In genomic region chr8:114810470-114810869, GRCm38 (mm10) we compare ENCODE assay signal across 29 mouse cellular contexts.
"Had no signal": no experiment of that assay in that cellular context is flagged by ENCODE, and none has a peak within 500 bp of the region (broad histone marks: within the 10 kb centered on the region; RNA-seq: fewer than 3 reads in every experiment).

No protein-coding gene starts in this region.

- H3K4me2 ChIP-seq: heart, embryonic 11.5 days; heart, embryonic 13.5 days; heart, embryonic 15.5 days; hindbrain, embryonic 12.5 days; hindbrain, embryonic 14.5 days; kidney, embryonic 15.5 days; limb, embryonic 12.5 days; liver, embryonic 11.5 days had no signal

- H3K9me3 ChIP-seq: heart, embryonic 15.5 days; kidney, embryonic 15.5 days; limb, embryonic 10.5 days had no signal

- H3K27ac ChIP-seq: gastrocnemius, adult 2 months; heart, adult 2 months; heart, embryonic 13.5 days; heart, embryonic 15.5 days; hindbrain, embryonic 10.5 days; hindbrain, embryonic 12.5 days; hindbrain, embryonic 14.5 days; kidney, embryonic 15.5 days; kidney, postnatal 0 days; layer of hippocampus, adult 2 months; left cerebral cortex, adult 2 months; limb, embryonic 10.5 days; limb, embryonic 12.5 days had no signal

- H3K4me3 ChIP-seq: gastrocnemius, adult 2 months; heart, adult 2 months; heart, embryonic 13.5 days; heart, embryonic 15.5 days; hindbrain, embryonic 10.5 days; hindbrain, embryonic 12.5 days; kidney, embryonic 15.5 days; layer of hippocampus, adult 2 months; left cerebral cortex, adult 2 months; limb, embryonic 10.5 days; limb, embryonic 12.5 days had no signal

- H3K27me3 ChIP-seq: heart, embryonic 13.5 days; heart, embryonic 15.5 days; hindbrain, embryonic 12.5 days; kidney, embryonic 15.5 days had no signal

- ATAC-seq: hindbrain, embryonic 16.5 days; inflammation-experienced regulatory T-cells, adult 6 months; intestine, embryonic 16.5 days had no signal

- H3K4me1 ChIP-seq: hindbrain, embryonic 10.5 days; kidney, embryonic 15.5 days; limb, embryonic 10.5 days; limb, embryonic 12.5 days had no signal

- DNase-seq: gastrocnemius, adult 2 months; gastrocnemius, postnatal 10 days; gastrocnemius, postnatal 25 days; heart, adult 11 months; heart, adult 2 months; heart, postnatal 14 days; heart, postnatal 36 days; kidney, adult 11 months; kidney, adult 2 months; kidney, adult 9 months; kidney, postnatal 25 days; kidney, postnatal 4 days; liver had no signal

- H3K36me3 ChIP-seq: heart, embryonic 13.5 days; heart, embryonic 15.5 days; hindbrain, embryonic 10.5 days; hindbrain, embryonic 12.5 days; kidney, embryonic 15.5 days; limb, embryonic 10.5 days; limb, embryonic 12.5 days had no signal

- H3K9ac ChIP-seq: heart, embryonic 13.5 days; heart, embryonic 15.5 days; hindbrain, embryonic 12.5 days; hindbrain, embryonic 14.5 days; kidney, embryonic 15.5 days; limb, embryonic 12.5 days had no signal
